Mouse (Mus musculus) CH12.LX (cell line): ENCODE results near the gene Clpb. TPM values are rescaled to one million over a fixed set of nuclear protein-coding genes. Genes with fewer than 3 reads are reported as not detected.

Experiments
- DNase-seq: peaks from one replicate; pipeline ENCODE4 v3.0.0-alpha.2; 2013; ENCODE audit errors: extremely low read depth
- H3K27ac ChIP-seq: 2 replicates; pipeline ENCODE4 v1.5.1; 2012; ENCODE audit warnings: low read depth, mild to moderate bottlenecking, control low read depth, moderate library complexity; ENCODE audit not compliant: insufficient read depth
- H3K27me3 ChIP-seq: replicated peaks from 2 replicates; pipeline ENCODE3; 2012; ENCODE audit warnings: inconsistent platforms
- H3K36me3 ChIP-seq, 2 experiments: replicated peaks in 1 of 2; 2 replicates each; pipeline versions ENCODE3 to v1.6.1; 2012; ENCODE audit warnings: inconsistent platforms in 1 of 2, low read length in 1 of 2, mild to moderate bottlenecking in 1 of 2, mixed read lengths in 1 of 2, moderate library complexity in 1 of 2; ENCODE audit not compliant: control insufficient read depth in 1 of 2, insufficient read depth in 1 of 2
- H3K4me1 ChIP-seq, 2 experiments: 2 replicates each; pipeline ENCODE4 v1.6.1; 2012; ENCODE audit warnings: inconsistent platforms in 1 of 2, moderate library complexity in 1 of 2; ENCODE audit not compliant: insufficient read depth in 2 of 2, control insufficient read depth in 1 of 2
- H3K4me2 ChIP-seq: 2 replicates; pipeline ENCODE4 v1.6.1; 2012; ENCODE audit warnings: low read depth, mild to moderate bottlenecking, control low read depth; ENCODE audit not compliant: poor library complexity, insufficient read depth, severe bottlenecking
- H3K4me3 ChIP-seq, 3 experiments: fragments of 150-350 bp in 1 of 3; sonication (generic) in 1 of 3; replicated peaks in 1 of 3; 2 replicates each; pipeline versions ENCODE3 to v1.5.1; 2011 to 2012; ENCODE audit warnings: low read depth in 2 of 3, low read length in 2 of 3, mild to moderate bottlenecking in 2 of 3, moderate library complexity in 2 of 3, control low read depth in 1 of 3, improper control_type of control experiment in 1 of 3, inconsistent platforms in 1 of 3, mixed read lengths in 1 of 3; ENCODE audit not compliant: poor library complexity in 1 of 3
- H3K79me2 ChIP-seq: replicated peaks from 2 replicates; pipeline ENCODE4 v1.6.1; 2012; ENCODE audit warnings: mild to moderate bottlenecking, moderate library complexity; ENCODE audit not compliant: control insufficient read depth, poor library complexity, insufficient read depth, severe bottlenecking; ENCODE audit errors: extremely low read depth
- H3K9ac ChIP-seq: 2 replicates; pipeline ENCODE4 v1.6.1; 2012; ENCODE audit warnings: low read depth, mild to moderate bottlenecking, control low read depth, moderate library complexity; ENCODE audit not compliant: insufficient read depth
- H3K9me3 ChIP-seq: replicated peaks from 2 replicates; pipeline ENCODE3; 2012; ENCODE audit warnings: low read length, inconsistent platforms, mixed read lengths
- BHLHE40 ChIP-seq: IDR thresholded peaks from 2 replicates; pipeline ENCODE4 v1.6.1; 2011; ENCODE audit warnings: mild to moderate bottlenecking, low read depth, low read length, improper control_type of control experiment
- CHD1 ChIP-seq: IDR thresholded peaks from 2 replicates; pipeline ENCODE4 v1.6.1; 2012; ENCODE audit warnings: low read depth, low read length, improper control_type of control experiment, inconsistent platforms
- CTCF ChIP-seq, 2 experiments: IDR thresholded peaks in 1 of 2; conservative IDR thresholded peaks in 1 of 2; 2 replicates each; pipeline ENCODE4 v1.5.1; 2011 to 2012; ENCODE audit warnings: low read depth in 2 of 2, low read length in 2 of 2, improper control_type of control experiment in 1 of 2, inconsistent platforms in 1 of 2, mild to moderate bottlenecking in 1 of 2, moderate library complexity in 1 of 2
- E2F4 ChIP-seq: IDR thresholded peaks from 2 replicates; pipeline ENCODE4 v1.6.1; 2011; ENCODE audit warnings: low read depth, low read length, improper control_type of control experiment; ENCODE audit not compliant: insufficient replicate concordance
- ELF1 ChIP-seq: IDR thresholded peaks from 2 replicates; pipeline ENCODE4 v1.6.1; 2014; ENCODE audit warnings: low read depth, mild to moderate bottlenecking, inconsistent platforms, low read length, improper control_type of control experiment
- EP300 ChIP-seq: IDR thresholded peaks from 2 replicates; pipeline ENCODE4 v1.6.1; 2011; ENCODE audit warnings: low read length, improper control_type of control experiment
- HCFC1 ChIP-seq: IDR thresholded peaks from 2 replicates; pipeline ENCODE4 v1.6.1; 2012; ENCODE audit warnings: low read depth, mild to moderate bottlenecking, inconsistent platforms, low read length, improper control_type of control experiment
- IRF4 ChIP-seq: IDR thresholded peaks from 2 replicates; pipeline ENCODE4 v1.6.1; 2014; ENCODE audit warnings: low read depth, mild to moderate bottlenecking, inconsistent platforms, low read length, improper control_type of control experiment
- JUN ChIP-seq: IDR thresholded peaks from 2 replicates; pipeline ENCODE4 v1.6.1; 2011; ENCODE audit warnings: low read depth, mild to moderate bottlenecking, low read length, improper control_type of control experiment, moderate library complexity; ENCODE audit not compliant: insufficient read depth
- JUND ChIP-seq: conservative IDR thresholded peaks from 2 replicates; pipeline ENCODE4 v1.6.1; 2011; ENCODE audit warnings: low read depth, low read length, improper control_type of control experiment
- KAT2A ChIP-seq: IDR thresholded peaks from 2 replicates; pipeline ENCODE4 v1.6.1; 2012; ENCODE audit warnings: low read length, improper control_type of control experiment, inconsistent platforms; ENCODE audit not compliant: insufficient replicate concordance
- MAX ChIP-seq: IDR thresholded peaks from 2 replicates; pipeline ENCODE4 v1.6.1; 2011; ENCODE audit warnings: low read length, improper control_type of control experiment
- MAZ ChIP-seq: IDR thresholded peaks from 2 replicates; pipeline ENCODE4 v1.6.1; 2012; ENCODE audit warnings: low read depth, mild to moderate bottlenecking, inconsistent platforms, low read length, improper control_type of control experiment, moderate library complexity
- MEF2A ChIP-seq: IDR thresholded peaks from 2 replicates; pipeline ENCODE4 v1.6.1; 2014; ENCODE audit warnings: low read depth, mild to moderate bottlenecking, inconsistent platforms, low read length, improper control_type of control experiment, borderline replicate concordance
- MXI1 ChIP-seq: IDR thresholded peaks from 2 replicates; pipeline ENCODE4 v1.6.1; 2011; ENCODE audit warnings: mild to moderate bottlenecking, low read depth, low read length, improper control_type of control experiment
- MYC ChIP-seq: IDR thresholded peaks from 2 replicates; pipeline ENCODE4 v1.6.1; 2011; ENCODE audit warnings: low read depth, mild to moderate bottlenecking, improper control_type of control experiment, low read length
- NELFE ChIP-seq: IDR thresholded peaks from 2 replicates; pipeline ENCODE4 v1.6.1; 2011; ENCODE audit warnings: low read depth, low read length, improper control_type of control experiment
- PAX5 ChIP-seq: IDR thresholded peaks from 2 replicates; pipeline ENCODE4 v1.6.1; 2012; ENCODE audit warnings: low read length, inconsistent platforms, mixed read lengths
- POLR2A ChIP-seq: IDR thresholded peaks from 2 replicates; pipeline ENCODE4 v1.6.1; 2011; ENCODE audit warnings: low read depth, mild to moderate bottlenecking, improper control_type of control experiment, low read length
- POLR2AphosphoS2 ChIP-seq: IDR thresholded peaks from 2 replicates; pipeline ENCODE4 v1.6.1; 2011; ENCODE audit warnings: low read depth, low read length, improper control_type of control experiment
- RAD21 ChIP-seq: IDR thresholded peaks from 2 replicates; pipeline ENCODE4 v1.6.1; 2011; ENCODE audit warnings: low read depth, mild to moderate bottlenecking, low read length, improper control_type of control experiment, moderate library complexity
- RCOR1 ChIP-seq: conservative IDR thresholded peaks from 2 replicates; pipeline ENCODE4 v1.6.1; 2012; ENCODE audit warnings: low read depth, mild to moderate bottlenecking, inconsistent platforms, low read length, improper control_type of control experiment
- SIN3A ChIP-seq: IDR thresholded peaks from 2 replicates; pipeline ENCODE4 v1.6.1; 2012; ENCODE audit warnings: low read length, improper control_type of control experiment, inconsistent platforms
- SMC3 ChIP-seq: IDR thresholded peaks from 2 replicates; pipeline ENCODE4 v1.6.1; 2011; ENCODE audit warnings: low read depth, low read length, improper control_type of control experiment
- ZC3H11A ChIP-seq: IDR thresholded peaks from 2 replicates; pipeline ENCODE4 v1.6.1; 2012; ENCODE audit warnings: low read depth, mild to moderate bottlenecking, inconsistent platforms, low read length, improper control_type of control experiment
- ZKSCAN1 ChIP-seq: IDR thresholded peaks from 2 replicates; pipeline ENCODE4 v1.6.1; 2012; ENCODE audit warnings: low read depth, inconsistent platforms, low read length, improper control_type of control experiment, borderline replicate concordance
- ZNF384 ChIP-seq: IDR thresholded peaks from 2 replicates; pipeline ENCODE4 v1.6.1; 2012; ENCODE audit warnings: low read depth, low read length, improper control_type of control experiment, inconsistent platforms
- dilution Hi-C: fragments of 300-500 bp; cut with MboI; formaldehyde crosslinking; loops from 2 replicates; pipeline ENCODE4 v1.14.3; 2020; ENCODE audit warnings: low sequenced_read_pairs; ENCODE audit not compliant: extremely low pct_unique_long_range_greater_than_20kb, extremely low pct_ligation_motif_present
- in situ Hi-C: fragments of 300-500 bp; cut with MboI; formaldehyde crosslinking; loops from 3 replicates; pipeline ENCODE4 v1.14.3; 2019; ENCODE audit warnings: low sequenced_read_pairs, low pct_ligation_motif_present, low pct_unique_long_range_greater_than_20kb, mixed read lengths
- polyA plus RNA-seq: library from polyadenylated mRNA; unstranded; fragments of >175 nt; gene quantifications from 2 replicates; pipeline ENCODE4 v1.2.1, GENCODE M21; 2012; ENCODE audit warnings: low read depth; ENCODE audit not compliant: insufficient read length
- total RNA-seq, 2 experiments: library from RNA; depleted of rRNA; stranded (reverse); fragments of 300-350 nt in 1 of 2; fragments of >200 nt in 1 of 2; gene quantifications; 2 replicates each; pipeline ENCODE4 v1.2.3; 2012 to 2014

The Clpb gene
- total and polyA plus RNA-seq, 3 experiments: 25.5 to 68.4 (median 41.7) TPM

DNA sequence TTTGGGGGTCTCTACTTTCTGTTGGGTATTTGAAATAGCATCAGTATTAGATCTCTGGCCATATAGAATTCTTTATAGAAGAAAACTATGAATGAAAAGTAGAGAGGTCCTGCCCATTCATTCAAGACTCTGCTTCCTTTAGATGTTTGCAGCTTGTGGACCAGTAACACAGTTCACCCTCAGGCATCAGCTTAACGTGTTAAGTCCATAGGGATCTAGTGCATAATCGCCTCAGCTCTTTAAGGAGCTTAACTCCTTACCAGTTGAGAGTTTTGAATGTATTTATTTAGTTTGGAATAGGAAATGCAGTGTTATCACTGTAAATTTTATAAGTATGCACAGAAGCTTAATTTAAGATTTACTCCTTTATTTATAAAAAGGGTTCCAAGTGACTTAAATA lies 27.0 kb downstream of the Clpb start:
- Histone ChIP-seq H3K27me3 (no peaks in the 10 kb centered on the region), H3K4me1 (no peaks in the 10 kb centered on the region), H3K9ac (no peak overlapping the region), H3K4me2 (no peak overlapping the region), H3K4me3 (no peak overlapping the region), H3K27ac (no peak overlapping the region), H3K79me2 (no peaks in the 10 kb centered on the region), H3K9me3 (no peaks in the 10 kb centered on the region), H3K36me3 (peaks cover 27 to 67% of the 10 kb centered on the region in 2 experiments)
- DNase-seq: no peak
- TF ChIP-seq MEF2A: no peak
- TF ChIP-seq HCFC1: no peak
- no peak for TF ChIP-seq MYC
- no peak for TF ChIP-seq E2F4
- no peak for TF ChIP-seq BHLHE40
- no peak for TF ChIP-seq CTCF (conservative IDR thresholded peaks at IDR 0.05 in 1 of 2, IDR thresholded peaks at IDR 0.05 in 1 of 2; ENCODE audit: low read depth in 2 of 2, low read length in 2 of 2)
- no peak for TF ChIP-seq PAX5
- TF ChIP-seq CHD1: no peak
- TF ChIP-seq ZKSCAN1: no peak
- in situ Hi-C loops (no loop called here), dilution Hi-C loops (no loop called here)

DNA sequence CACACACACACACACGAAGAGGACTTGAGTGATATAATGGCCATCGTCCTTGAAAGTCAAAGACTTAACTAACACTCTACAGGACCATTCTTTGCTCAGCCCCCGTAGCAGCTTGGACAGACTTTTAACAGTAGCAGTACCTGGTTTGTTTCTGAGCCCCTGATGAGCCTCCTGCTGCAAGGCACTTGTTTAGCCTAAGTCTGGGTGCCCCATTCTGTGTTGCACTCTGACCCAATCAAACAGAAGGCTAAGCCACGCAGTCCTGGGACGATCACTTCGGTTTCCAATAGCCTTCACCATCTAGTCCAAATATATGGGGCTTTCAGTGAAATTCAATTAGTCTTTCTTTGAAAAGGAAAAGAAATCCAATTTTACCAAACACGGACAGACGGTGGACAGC lies 28.4 kb downstream of the Clpb start:
- Histone ChIP-seq H3K9me3 (no peaks in the 10 kb centered on the region), H3K27me3 (no peaks in the 10 kb centered on the region), H3K27ac (no peak overlapping the region)
- no peak for TF ChIP-seq MAX
- no peak for TF ChIP-seq JUND
- no peak for TF ChIP-seq ZKSCAN1
- TF ChIP-seq POLR2AphosphoS2: no peak
- TF ChIP-seq HCFC1: no peak
- no peak for TF ChIP-seq SIN3A
- no peak for TF ChIP-seq JUN
- no peak for TF ChIP-seq PAX5
- TF ChIP-seq, all 38 proteins: peak for 0
- no peak overlapping the region for H3K9ac ChIP-seq
- in situ Hi-C loops (no loop called here), dilution Hi-C loops (no loop called here)
- H3K36me3 ChIP-seq: peaks cover 27 to 72% of the 10 kb centered on the region in 2 experiments
- no peak overlapping the region for H3K4me2 ChIP-seq
- no peaks in the 10 kb centered on the region for H3K4me1 ChIP-seq
- no peak for DNase-seq
- H3K4me3 ChIP-seq: no peak overlapping the region
- no peaks in the 10 kb centered on the region for H3K79me2 ChIP-seq

DNA sequence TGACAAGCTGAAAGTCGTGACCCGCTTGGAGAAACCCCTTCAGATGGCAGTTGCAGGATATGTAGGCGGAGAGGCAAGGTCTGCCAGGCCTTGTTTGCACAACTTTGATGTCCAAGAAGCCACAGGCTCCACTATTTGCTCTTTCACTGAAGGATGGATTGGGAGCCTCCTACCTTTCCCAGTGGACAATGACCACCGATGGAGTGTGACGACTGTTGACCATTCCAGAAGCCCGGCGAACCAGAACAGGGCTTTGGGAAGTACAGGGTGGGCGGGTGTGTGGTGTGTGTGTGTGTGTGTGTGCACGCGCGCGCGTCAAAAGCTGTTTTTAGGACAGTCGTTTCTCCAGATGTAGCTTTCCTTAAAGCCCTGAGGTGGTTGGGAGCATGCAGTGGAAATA lies 29.0 kb downstream of the Clpb start:
- Histone ChIP-seq H3K4me3 (no peak overlapping the region), H3K9ac (no peak overlapping the region), H3K4me2 (no peak overlapping the region), H3K27me3 (no peaks in the 10 kb centered on the region), H3K79me2 (no peaks in the 10 kb centered on the region; the same call in 1 of the 2 replicates), H3K27ac (no peak overlapping the region), H3K36me3 (peaks cover 24 to 73% of the 10 kb centered on the region in 2 experiments), H3K4me1 (no peaks in the 10 kb centered on the region), H3K9me3 (no peaks in the 10 kb centered on the region)
- in situ Hi-C loops: no loop called here
- DNase-seq: no peak
- dilution Hi-C loops: no loop called here
- TF ChIP-seq MAZ (no peak), MXI1 (no peak), MYC (no peak), ELF1 (no peak), KAT2A (no peak), IRF4 (no peak), ZNF384 (no peak), RCOR1 (no peak), PAX5 (no peak), MAX (no peak), POLR2A (no peak), POLR2AphosphoS2 (no peak), RAD21 (no peak), NELFE (no peak), SIN3A (no peak), ZC3H11A (no peak), JUN (no peak), SMC3 (no peak), EP300 (no peak)
